Mouse (Mus musculus): ENCODE results near the gene Ears2.
A peak's percentile ranks its signal among the peaks of the same experiment; 100 is the strongest.
"Not testable (repeated sequence)": the region's sequence is repeated elsewhere in the genome, so short reads cannot be mapped to it uniquely, and the experiment has no call there.

Gene Ears2

GRCm38 (mm10) chr7:122066945-122067516 is at the start of gene Ears2, which contains the start of gene Ubfd1:
Ears2 (minus strand) TSS chr7:122067263.
Ubfd1 (plus strand) TSS chr7:122067175.
- DNase-seq (ENCODE audit: low read depth, low spot score): peak; percentile 92

DNA sequence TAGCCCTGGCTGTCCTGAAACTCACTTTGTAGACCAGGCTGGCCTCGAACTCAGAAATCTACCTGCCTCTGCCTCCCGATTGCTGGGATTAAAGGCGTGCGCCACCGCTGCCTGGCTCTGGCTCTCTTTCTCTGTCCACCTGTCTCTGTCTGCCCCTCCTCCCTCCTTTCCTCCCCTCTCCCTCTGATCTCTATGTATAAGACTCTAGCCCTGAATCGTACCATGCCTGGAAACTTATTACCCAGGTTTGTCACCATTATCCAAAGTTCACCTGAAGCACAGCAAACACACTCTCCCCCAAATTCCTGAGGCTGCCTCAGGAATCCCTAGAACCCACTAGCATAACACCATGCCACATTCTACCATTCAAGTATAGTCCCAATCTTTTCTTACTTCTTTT is 41.1 kb upstream of the Ears2 start:
- DNase-seq (ENCODE audit: low read depth, low spot score): no peak

GRCm38 (mm10) chr7:122101747-122102244 is 34.7 kb upstream of the Ears2 start, which contains the start of gene Ndufab1:
Ndufab1 (minus strand) TSS chr7:122101886.
- peak; percentile 72 for DNase-seq (ENCODE audit: low read depth, low spot score)

DNA sequence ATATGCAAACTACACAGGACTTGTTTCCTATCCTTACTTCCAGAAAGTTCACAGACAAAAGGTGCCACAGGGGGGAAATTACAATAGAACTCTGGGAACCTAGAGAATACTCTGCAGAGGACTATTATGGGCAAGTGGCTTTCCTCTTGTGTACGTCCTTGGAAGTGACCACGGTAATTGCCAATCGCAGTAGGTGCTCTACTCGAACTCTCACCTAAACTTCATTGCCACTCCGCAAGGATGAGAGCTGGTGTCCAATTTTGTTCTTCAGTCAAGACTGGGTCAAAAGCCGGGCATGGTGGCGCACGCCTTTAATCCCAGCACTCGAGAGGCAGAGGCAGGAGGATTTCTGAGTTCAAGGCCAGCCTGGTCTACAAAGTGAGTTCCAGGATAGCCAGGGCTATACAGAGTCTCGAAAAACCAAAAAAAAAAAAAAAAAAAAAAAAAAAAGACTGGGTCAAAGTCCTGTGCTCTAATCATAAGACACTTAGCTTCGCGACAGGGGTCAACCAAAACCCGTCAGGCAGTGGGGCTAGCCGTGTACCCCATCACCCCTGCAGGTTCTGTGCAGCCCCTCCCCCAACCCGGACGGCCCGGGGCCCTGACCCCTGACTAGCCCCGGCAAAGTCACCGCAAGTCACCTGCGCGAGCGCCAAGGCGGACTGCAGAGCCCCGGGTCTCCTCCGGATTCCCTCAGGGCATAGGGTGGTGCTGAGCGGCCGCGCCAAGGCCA is 34.1 kb upstream of the Ears2 start:
- not testable (repeated sequence) for DNase-seq (ENCODE audit: low read depth, low spot score)

GRCm38 (mm10) chr7:122099222-122099621 is 32.2 kb upstream of the Ears2 start:
- DNase-seq (ENCODE audit: low read depth, low spot score): peak; percentile 40

- no peak for DNase-seq (ENCODE audit: low read depth, low spot score)
These were observed 30.9 kb upstream of the Ears2 start for GRCm38 (mm10) chr7:122098009-122098408.

DNA sequence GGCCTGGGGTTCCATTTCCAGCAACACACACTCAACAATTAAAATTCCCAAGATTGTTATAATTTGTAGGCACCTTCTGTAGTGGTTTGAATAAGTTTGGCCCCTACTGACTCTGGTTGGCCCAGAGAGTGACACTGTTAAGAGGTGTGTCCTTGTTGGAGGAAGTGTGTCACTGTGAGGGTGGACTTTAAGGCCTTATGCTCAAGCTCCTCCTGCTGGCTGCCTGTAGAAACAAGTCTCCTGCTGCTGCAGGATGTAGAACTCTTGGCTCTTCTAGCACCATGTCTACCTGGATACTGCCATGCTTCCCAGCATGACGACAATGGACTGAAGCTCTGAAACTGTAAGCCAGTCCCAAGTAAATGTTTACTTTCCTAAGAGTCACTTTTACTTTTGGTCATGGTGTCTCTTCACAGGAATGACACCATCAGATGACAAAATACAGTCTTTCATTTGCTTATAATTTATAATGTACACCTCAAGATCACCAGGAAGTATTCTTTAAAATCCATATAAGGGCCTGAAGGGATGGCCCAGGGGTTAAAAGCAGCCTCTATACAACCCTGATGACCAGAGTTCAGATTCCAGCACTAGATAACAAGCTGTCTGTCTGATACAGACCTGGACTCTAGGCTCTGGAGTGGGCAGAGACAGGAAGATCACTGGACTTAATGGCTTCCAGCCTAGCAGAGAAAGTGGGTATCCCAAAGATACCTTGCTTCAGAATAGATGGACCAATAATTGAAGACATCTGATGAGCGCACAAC is 27.7 kb upstream of the Ears2 start:
- DNase-seq (ENCODE audit: low read depth, low spot score): no peak

- no peak for DNase-seq (ENCODE audit: low read depth, low spot score)
These were observed 20.3 kb upstream of the Ears2 start for GRCm38 (mm10) chr7:122087195-122087982.

GRCm38 (mm10) chr7:122081071-122081470 is 14.0 kb upstream of the Ears2 start:
- no peak for DNase-seq (ENCODE audit: low read depth, low spot score)

DNA sequence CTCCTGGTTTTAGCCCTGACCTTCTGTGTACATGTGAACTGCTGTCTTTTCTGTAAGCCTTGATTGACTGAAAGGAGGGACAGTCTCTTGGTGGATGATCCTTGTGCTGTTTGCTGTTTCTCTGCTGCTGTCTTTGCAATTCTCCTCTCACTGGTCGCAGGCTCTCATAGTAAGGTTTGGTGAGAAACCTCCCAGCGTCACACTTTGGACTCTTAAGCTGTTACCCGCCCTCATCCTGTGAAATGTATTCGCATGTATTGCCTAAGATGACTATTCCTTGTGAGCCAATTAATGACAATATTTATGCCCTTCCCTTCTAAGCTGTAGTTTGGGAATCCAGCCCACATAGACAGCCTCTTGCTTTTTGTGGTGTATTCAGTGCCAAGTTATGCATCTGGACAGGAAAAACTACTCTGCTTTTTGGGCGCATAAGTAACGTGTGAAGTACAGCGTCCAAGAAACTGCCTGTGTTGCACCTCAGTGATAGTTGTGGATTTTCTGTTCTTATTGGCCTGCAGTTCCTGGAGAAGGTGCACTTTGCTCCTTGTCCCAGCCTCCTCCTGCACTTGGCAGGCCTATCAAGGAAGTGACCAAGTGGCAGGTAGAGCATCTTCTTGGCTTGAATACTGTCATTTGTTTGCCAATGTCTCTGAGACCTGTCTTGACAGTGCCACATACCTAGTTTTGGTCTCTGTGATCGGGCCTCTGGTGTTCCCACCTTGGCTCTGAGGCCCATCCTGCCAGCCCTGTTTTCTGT is 12.9 kb upstream of the Ears2 start:
- DNase-seq (ENCODE audit: low read depth, low spot score): no peak

DNA sequence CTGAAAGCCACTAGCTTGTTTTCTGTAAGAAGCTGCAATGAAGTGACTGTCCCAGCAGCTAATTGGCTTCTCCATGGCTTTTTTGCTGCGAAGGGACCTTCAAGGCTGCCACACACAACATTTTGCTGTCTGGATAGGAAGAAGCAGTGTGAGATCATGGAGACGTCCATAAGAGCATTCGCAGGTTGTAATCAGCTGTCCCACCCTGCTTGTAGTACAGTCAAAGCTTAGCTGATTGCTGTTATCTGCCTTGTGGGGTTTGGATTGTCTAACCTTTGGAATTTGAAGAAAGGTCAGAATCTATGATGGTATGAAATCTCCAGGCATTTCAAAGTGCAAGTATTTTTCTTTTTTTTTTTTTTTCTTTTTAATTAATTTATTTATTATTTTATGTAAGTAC is 7.3 kb upstream of the Ears2 start:
- DNase-seq (ENCODE audit: low read depth, low spot score): no peak

GRCm38 (mm10) chr7:122067517-122068381 is 686 bp upstream of the Ears2 start:
- no peak for DNase-seq (ENCODE audit: low read depth, low spot score)

GRCm38 (mm10) chr7:122066102-122066944 is 740 bp downstream of the Ears2 start:
- no peak for DNase-seq (ENCODE audit: low read depth, low spot score)

GRCm38 (mm10) chr7:122065656-122066055 is 1.4 kb downstream of the Ears2 start:
- DNase-seq (ENCODE audit: low read depth, low spot score): no peak

GRCm38 (mm10) chr7:122056633-122057032 is 10.4 kb downstream of the Ears2 start:
- DNase-seq (ENCODE audit: low read depth, low spot score): no peak

GRCm38 (mm10) chr7:122050834-122051233 is 16.2 kb downstream of the Ears2 start:
- no peak for DNase-seq (ENCODE audit: low read depth, low spot score)

- no peak for DNase-seq (ENCODE audit: low read depth, low spot score)
These were observed 18.9 kb downstream of the Ears2 start for GRCm38 (mm10) chr7:122048191-122048590.

DNA sequence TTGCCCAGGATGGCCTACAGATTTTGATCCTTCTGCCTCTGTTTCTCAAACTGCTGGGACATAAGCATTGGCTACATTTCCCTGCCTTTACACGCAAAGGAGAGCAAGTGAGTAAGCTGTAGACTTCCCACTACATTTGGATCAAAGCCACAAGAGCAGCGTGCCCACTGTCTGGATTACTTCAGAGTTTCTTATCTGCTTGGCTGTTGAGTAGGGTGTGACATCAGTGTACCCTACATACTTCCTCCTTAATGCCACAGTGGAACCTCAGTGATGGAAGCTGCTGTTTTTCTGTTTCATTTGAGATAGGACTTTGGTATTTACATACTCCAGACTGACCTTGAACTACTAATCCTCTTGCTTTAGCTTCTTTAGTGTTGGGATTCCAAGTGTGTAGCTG is 20.2 kb downstream of the Ears2 start:
- no peak for DNase-seq (ENCODE audit: low read depth, low spot score)

DNA sequence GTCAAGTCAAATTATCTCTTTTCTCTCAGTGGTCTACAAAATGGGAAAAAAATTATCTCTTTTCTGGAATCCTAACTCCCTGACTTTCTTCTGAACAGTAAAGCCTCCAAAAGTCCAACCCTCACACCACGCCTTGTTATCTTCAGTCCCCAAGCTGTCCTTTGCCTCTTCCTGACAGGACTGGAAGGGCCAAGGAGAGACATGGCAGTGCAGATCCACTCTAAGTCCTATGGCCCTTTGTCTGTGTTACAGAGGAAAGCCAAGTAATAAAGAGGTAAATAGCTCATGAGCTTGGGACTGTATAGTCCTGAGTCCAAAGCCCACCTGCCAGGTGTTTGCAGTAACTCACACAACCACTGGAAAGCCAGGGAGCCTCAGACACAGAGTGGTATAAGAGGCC is 21.4 kb downstream of the Ears2 start:
- DNase-seq (ENCODE audit: low read depth, low spot score): no peak

Data from retina, adult 2 months (tissue).